Mouse (Mus musculus): ENCODE results near the gene Tnnc2. TPM values are rescaled to one million over a fixed set of nuclear protein-coding genes. Genes with fewer than 3 reads are reported as not detected.
"Not testable (repeated sequence)": the region's sequence is repeated elsewhere in the genome, so short reads cannot be mapped to it uniquely, and the experiment has no call there.

Tnnc2 gene
- polyA plus RNA-seq, 1 experiment from 2014 or later: 1.0 TPM

GRCm38 (mm10) chr2:164803201-164803920, 23.6 kb upstream of the Tnnc2 start:
- ATAC-seq (replicated peaks; ENCODE audit: low FRiP score, low read depth) (no peak), DNase-seq (ENCODE audit: low spot score) (no peak)
- 78% methylated on average over 16 of the region's 16 CpGs for WGBS
- Histone ChIP-seq H3K4me1 (replicated peaks; ENCODE audit: insufficient read depth, low read length) (0 out of 2 replicates have a peak, but pooled peaks cover 19% of the 10 kb centered on the region), H3K36me3 (ENCODE audit: insufficient read depth, low read length) (peaks cover 7% of the 10 kb centered on the region; the same call in 1 of the 2 replicates), H3K27ac (peak overlapping the region; percentile 28; the same call in 1 of the 2 replicates), H3K27me3 (ENCODE audit: insufficient read depth, low read length) (no peaks in the 10 kb centered on the region), H3K9me3 (replicated peaks; ENCODE audit: low read length) (no peaks in the 10 kb centered on the region), H3K4me3 (replicated peaks; ENCODE audit: low read depth, low read length) (no peak overlapping the region), H3K9ac (ENCODE audit: low read depth, low read length) (no peak overlapping the region), H3K4me2 (ENCODE audit: low read length) (peak overlapping the region; percentile 62)
- TF ChIP-seq CTCF (IDR thresholded peaks at IDR 0.05; ENCODE audit: low read depth): no peak

GRCm38 (mm10) chr2:164800252-164801004, 20.7 kb upstream of the Tnnc2 start:
- H3K36me3 ChIP-seq (ENCODE audit: insufficient read depth, low read length): peaks cover 24% of the 10 kb centered on the region
- no peaks in the 10 kb centered on the region for H3K9me3 ChIP-seq (replicated peaks; ENCODE audit: low read length)
- H3K27ac ChIP-seq: 0 out of 2 replicates have a peak overlapping the region, but pooled peaks have one; percentile 8
- no peak for DNase-seq (ENCODE audit: low spot score)
- 0 out of 2 replicates have a peak, but pooled peaks cover 14% of the 10 kb centered on the region for H3K4me1 ChIP-seq (replicated peaks; ENCODE audit: insufficient read depth, low read length)
- WGBS: 82% methylated on average over 13 of the region's 13 CpGs
- no peak overlapping the region for H3K4me2 ChIP-seq (ENCODE audit: low read length)
- no peaks in the 10 kb centered on the region for H3K27me3 ChIP-seq (ENCODE audit: insufficient read depth, low read length)
- no peak overlapping the region for H3K9ac ChIP-seq (ENCODE audit: low read depth, low read length)
- ATAC-seq (replicated peaks; ENCODE audit: low FRiP score, low read depth): no peak
- TF ChIP-seq CTCF (IDR thresholded peaks at IDR 0.05; ENCODE audit: low read depth): no peak
- no peak overlapping the region for H3K4me3 ChIP-seq (replicated peaks; ENCODE audit: low read depth, low read length)

GRCm38 (mm10) chr2:164798554-164798953, 18.8 kb upstream of the Tnnc2 start:
- not testable (repeated sequence) for H3K9ac ChIP-seq (ENCODE audit: low read depth, low read length); H3K4me3 ChIP-seq (replicated peaks; ENCODE audit: low read depth, low read length); H3K4me1 ChIP-seq (replicated peaks; ENCODE audit: insufficient read depth, low read length); H3K9me3 ChIP-seq (replicated peaks; ENCODE audit: low read length); H3K27me3 ChIP-seq (ENCODE audit: insufficient read depth, low read length); H3K27ac ChIP-seq; H3K4me2 ChIP-seq (ENCODE audit: low read length); ATAC-seq (replicated peaks; ENCODE audit: low FRiP score, low read depth)
- 74% methylated on average over 5 of the region's 6 CpGs for WGBS
- peak; percentile 43 for DNase-seq (ENCODE audit: low spot score)
- peaks cover 29% of the 10 kb centered on the region for H3K36me3 ChIP-seq (ENCODE audit: insufficient read depth, low read length)
- peak; percentile 58 for TF ChIP-seq CTCF (IDR thresholded peaks at IDR 0.05; ENCODE audit: low read depth)

GRCm38 (mm10) chr2:164795868-164796267, 16.1 kb upstream of the Tnnc2 start:
- Histone ChIP-seq H3K4me1 (replicated peaks; ENCODE audit: insufficient read depth, low read length) (no peaks in the 10 kb centered on the region), H3K9ac (ENCODE audit: low read depth, low read length) (no peak overlapping the region), H3K27me3 (ENCODE audit: insufficient read depth, low read length) (no peaks in the 10 kb centered on the region), H3K4me3 (replicated peaks; ENCODE audit: low read depth, low read length) (no peak overlapping the region), H3K36me3 (ENCODE audit: insufficient read depth, low read length) (peaks cover 44% of the 10 kb centered on the region), H3K4me2 (ENCODE audit: low read length) (no peak overlapping the region), H3K9me3 (replicated peaks; ENCODE audit: low read length) (no peaks in the 10 kb centered on the region), H3K27ac (no peak overlapping the region)
- no peak for DNase-seq (ENCODE audit: low spot score)
- no peak for ATAC-seq (replicated peaks; ENCODE audit: low FRiP score, low read depth)
- TF ChIP-seq CTCF (IDR thresholded peaks at IDR 0.05; ENCODE audit: low read depth): no peak
- 82% methylated on average over 4 of the region's 4 CpGs for WGBS

GRCm38 (mm10) chr2:164794293-164794692, 14.5 kb upstream of the Tnnc2 start:
- Histone ChIP-seq H3K4me2 (ENCODE audit: low read length) (no peak overlapping the region), H3K9me3 (replicated peaks; ENCODE audit: low read length) (no peaks in the 10 kb centered on the region), H3K4me1 (replicated peaks; ENCODE audit: insufficient read depth, low read length) (no peaks in the 10 kb centered on the region), H3K9ac (ENCODE audit: low read depth, low read length) (no peak overlapping the region), H3K27ac (no peak overlapping the region), H3K4me3 (replicated peaks; ENCODE audit: low read depth, low read length) (no peak overlapping the region), H3K36me3 (ENCODE audit: insufficient read depth, low read length) (peaks cover 46% of the 10 kb centered on the region), H3K27me3 (ENCODE audit: insufficient read depth, low read length) (no peaks in the 10 kb centered on the region)
- 31% methylated on average over 5 of the region's 5 CpGs for WGBS
- peak; percentile 44; the same call in 1 of the 2 replicates for ATAC-seq (replicated peaks; ENCODE audit: low FRiP score, low read depth)
- DNase-seq (ENCODE audit: low spot score): peak; percentile 91
- peak; percentile 91 for TF ChIP-seq CTCF (IDR thresholded peaks at IDR 0.05; ENCODE audit: low read depth)

- peak; percentile 36 for DNase-seq (ENCODE audit: low spot score)
These were observed 14.0 kb upstream of the Tnnc2 start for GRCm38 (mm10) chr2:164793772-164794171.

More at GRCm38 (mm10) chr2:164793772-164794171, 14.0 kb upstream of the Tnnc2 start:
- peak; percentile 24; the same call in 1 of the 2 replicates for TF ChIP-seq CTCF (IDR thresholded peaks at IDR 0.05; ENCODE audit: low read depth)
- H3K4me3 ChIP-seq (replicated peaks; ENCODE audit: low read depth, low read length): no peak overlapping the region
- H3K36me3 ChIP-seq (ENCODE audit: insufficient read depth, low read length): peaks cover 46% of the 10 kb centered on the region
- no peaks in the 10 kb centered on the region for H3K27me3 ChIP-seq (ENCODE audit: insufficient read depth, low read length)
- no peaks in the 10 kb centered on the region for H3K4me1 ChIP-seq (replicated peaks; ENCODE audit: insufficient read depth, low read length)
- ATAC-seq (replicated peaks; ENCODE audit: low FRiP score, low read depth): no peak
- H3K27ac ChIP-seq: no peak overlapping the region
- H3K9me3 ChIP-seq (replicated peaks; ENCODE audit: low read length): no peaks in the 10 kb centered on the region
- WGBS: 93% methylated on average over 2 of the region's 2 CpGs
- no peak overlapping the region for H3K4me2 ChIP-seq (ENCODE audit: low read length)
- H3K9ac ChIP-seq (ENCODE audit: low read depth, low read length): no peak overlapping the region

Measured in kidney, postnatal 0 days (tissue).